Mouse (Mus musculus) retina, embryonic 14.5 days (tissue): ENCODE measurements around the gene Glrx.
"Not testable (repeated sequence)": the region's sequence is repeated elsewhere in the genome, so short reads cannot be mapped to it uniquely, and the experiment has no call there.

ENCODE experiments used
- DNase-seq: peaks from one replicate; pipeline ENCODE4 v3.0.0-alpha.2; 2015; ENCODE audit warnings: low spot score

Glrx gene

GRCm38 (mm10) chr13:75839719-75840481 is at the start of gene Glrx:
Gene Glrx, plus strand, starts transcription at chr13:75839868.
- DNase-seq: peak; percentile 77

- DNase-seq: no peak
Observed at GRCm38 (mm10) chr13:75790550-75791205, 49.0 kb upstream of the Glrx start.

GRCm38 (mm10) chr13:75793863-75794629 is 45.6 kb upstream of the Glrx start:
- no peak for DNase-seq

- DNase-seq: peak; percentile 92
Observed at GRCm38 (mm10) chr13:75797369-75798141, 42.1 kb upstream of the Glrx start.

- DNase-seq: no peak
Observed at GRCm38 (mm10) chr13:75798413-75799302, 41.0 kb upstream of the Glrx start.

GRCm38 (mm10) chr13:75799421-75799820 is 40.2 kb upstream of the Glrx start:
- DNase-seq: no peak

- DNase-seq: no peak
Observed at GRCm38 (mm10) chr13:75807969-75808368, 31.7 kb upstream of the Glrx start.

GRCm38 (mm10) chr13:75809957-75810356 is 29.7 kb upstream of the Glrx start:
- DNase-seq: no peak

- no peak for DNase-seq
Observed at GRCm38 (mm10) chr13:75817183-75817582, 22.5 kb upstream of the Glrx start.

- no peak for DNase-seq
Observed at GRCm38 (mm10) chr13:75818486-75818885, 21.2 kb upstream of the Glrx start.

- DNase-seq: no peak
Observed at GRCm38 (mm10) chr13:75818945-75819706, 20.5 kb upstream of the Glrx start.

GRCm38 (mm10) chr13:75819898-75820297 is 19.8 kb upstream of the Glrx start:
- no peak for DNase-seq

GRCm38 (mm10) chr13:75822366-75822765 is 17.3 kb upstream of the Glrx start:
- not testable (repeated sequence) for DNase-seq

GRCm38 (mm10) chr13:75823201-75823600 is 16.5 kb upstream of the Glrx start:
- DNase-seq: no peak

- DNase-seq: no peak
Observed at GRCm38 (mm10) chr13:75824611-75825319, 14.9 kb upstream of the Glrx start.

- DNase-seq: no peak
Observed at GRCm38 (mm10) chr13:75825388-75825787, 14.3 kb upstream of the Glrx start.

GRCm38 (mm10) chr13:75830708-75831107 is 9.0 kb upstream of the Glrx start:
- no peak for DNase-seq

GRCm38 (mm10) chr13:75831710-75832109 is 8.0 kb upstream of the Glrx start:
- DNase-seq: no peak

GRCm38 (mm10) chr13:75832697-75833096 is 7.0 kb upstream of the Glrx start:
- no peak for DNase-seq

- DNase-seq: no peak
Observed at GRCm38 (mm10) chr13:75833499-75833898, 6.2 kb upstream of the Glrx start.
